Comparison of ENCODE assay signal across 10 mouse cellular contexts in genomic region chr17:24477053-24477984, GRCm38 (mm10). TPM values are rescaled to one million over a fixed set of nuclear protein-coding genes. Genes with fewer than 3 reads are reported as not detected.
DNase-seq lines count a peak whose midpoint lies in the region; ATAC-seq and TF ChIP-seq lines count a peak whose summit lies in the region.
"Had no signal": no experiment of that assay in that cellular context is flagged by ENCODE, and none has a peak within 500 bp of the region (broad histone marks: within the 10 kb centered on the region; RNA-seq: fewer than 3 reads in every experiment).

No protein-coding gene starts in this region.

- H3K27ac ChIP-seq in forebrain, embryonic 10.5 days: no peak overlapping the region
- no peak overlapping the region for H3K27ac ChIP-seq in forebrain, embryonic 16.5 days (ENCODE audit: low read length)
- no peak overlapping the region for H3K27ac ChIP-seq in CH12.LX (ENCODE audit: insufficient read depth, low read depth)
- H3K27ac ChIP-seq in hindbrain, embryonic 10.5 days: no peak overlapping the region
- peak overlapping the region; percentile 92 for H3K27ac ChIP-seq in liver, embryonic 16.5 days (ENCODE audit: low read length)

- TF ChIP-seq CTCF in CH12.LX (conservative IDR thresholded peaks at IDR 0.05 in 1 of 2, IDR thresholded peaks at IDR 0.05 in 1 of 2; ENCODE audit: low read depth in 2 of 2, low read length in 2 of 2): no peak

- H3K4me2 ChIP-seq in forebrain, embryonic 16.5 days (ENCODE audit: low read length): no peak overlapping the region
- H3K4me2 ChIP-seq in CH12.LX (ENCODE audit: insufficient read depth, low read depth, poor library complexity, severe bottlenecking): no peak overlapping the region
- H3K4me2 ChIP-seq in liver, embryonic 16.5 days (ENCODE audit: low read depth, low read length): peak overlapping the region; percentile 75

- TF ChIP-seq EP300 in CH12.LX (IDR thresholded peaks at IDR 0.05; ENCODE audit: low read length): no peak

- peaks cover 55% of the 10 kb centered on the region for H3K36me3 ChIP-seq in forebrain, embryonic 10.5 days (replicated peaks)
- H3K36me3 ChIP-seq in forebrain, embryonic 16.5 days (ENCODE audit: control insufficient read depth, insufficient read depth): peaks cover 9% of the 10 kb centered on the region
- H3K36me3 ChIP-seq in CH12.LX (replicated peaks in 1 of 2; ENCODE audit: control insufficient read depth in 1 of 2, insufficient read depth in 1 of 2, low read length in 1 of 2): peaks cover 39 to 56% of the 10 kb centered on the region in 2 experiments
- peaks cover 54% of the 10 kb centered on the region for H3K36me3 ChIP-seq in hindbrain, embryonic 10.5 days
- H3K36me3 ChIP-seq in liver, embryonic 16.5 days (ENCODE audit: control insufficient read depth, insufficient read depth): peaks cover 39% of the 10 kb centered on the region

- H3K27me3 ChIP-seq in forebrain, embryonic 10.5 days (ENCODE audit: poor library complexity, severe bottlenecking): no peaks in the 10 kb centered on the region
- no peaks in the 10 kb centered on the region for H3K27me3 ChIP-seq in forebrain, embryonic 16.5 days (replicated peaks; ENCODE audit: control insufficient read depth, insufficient read depth, low read length)
- H3K27me3 ChIP-seq in CH12.LX (replicated peaks): no peaks in the 10 kb centered on the region
- H3K27me3 ChIP-seq in hindbrain, embryonic 10.5 days (ENCODE audit: insufficient read depth, poor library complexity, severe bottlenecking): no peaks in the 10 kb centered on the region
- no peaks in the 10 kb centered on the region for H3K27me3 ChIP-seq in liver, embryonic 16.5 days (ENCODE audit: control insufficient read depth, insufficient read depth, low read depth, low read length)

- H3K79me2 ChIP-seq in CH12.LX (replicated peaks; ENCODE audit: control insufficient read depth, extremely low read depth, insufficient read depth, poor library complexity, severe bottlenecking): no peaks in the 10 kb centered on the region

- no peak for TF ChIP-seq RAD21 in CH12.LX (IDR thresholded peaks at IDR 0.05; ENCODE audit: low read depth, low read length)

- no peak for TF ChIP-seq POLR2A in CH12.LX (IDR thresholded peaks at IDR 0.05; ENCODE audit: low read depth, low read length)

- dilution Hi-C loops in CH12.LX (cut with MboI; ENCODE audit: extremely low pct_ligation_motif_present, extremely low pct_unique_long_range_greater_than_20kb, low sequenced_read_pairs): no loop called here

- peaks cover 47% of the 10 kb centered on the region for H3K4me1 ChIP-seq in forebrain, embryonic 10.5 days
- H3K4me1 ChIP-seq in forebrain, embryonic 16.5 days (replicated peaks; ENCODE audit: control insufficient read depth, insufficient read depth, low read length): peaks cover 18% of the 10 kb centered on the region
- H3K4me1 ChIP-seq in CH12.LX (ENCODE audit: control insufficient read depth in 1 of 2, insufficient read depth in 2 of 2): peaks cover 12 to 30% of the 10 kb centered on the region in 2 experiments; a peak in 3 of 4 replicates
- H3K4me1 ChIP-seq in hindbrain, embryonic 10.5 days (replicated peaks): peaks cover 41% of the 10 kb centered on the region
- H3K4me1 ChIP-seq in liver, embryonic 16.5 days (ENCODE audit: control insufficient read depth, low read depth, low read length): peaks cover 24% of the 10 kb centered on the region

- WGBS in forebrain, embryonic 10.5 days: 94% methylated on average over 20 of the region's 20 CpGs
- 91% methylated on average over 20 of the region's 20 CpGs for WGBS in forebrain, embryonic 16.5 days
- WGBS in hindbrain, embryonic 10.5 days: 93% methylated on average over 20 of the region's 20 CpGs
- 85% methylated on average over 20 of the region's 20 CpGs for WGBS in liver, embryonic 16.5 days (ENCODE audit: insufficient replicate concordance)

- H3K4me3 ChIP-seq in forebrain, embryonic 10.5 days: peak overlapping the region; percentile 82; the same call in 1 of the 2 replicates
- H3K4me3 ChIP-seq in forebrain, embryonic 16.5 days (replicated peaks; ENCODE audit: low read length): no peak overlapping the region
- H3K4me3 ChIP-seq in CH12.LX (replicated peaks in 1 of 3; ENCODE audit: low read depth in 2 of 3, low read length in 2 of 3, poor library complexity in 1 of 3): no peak overlapping the region
- peak overlapping the region; percentile 82; the same call in 1 of the 2 replicates for H3K4me3 ChIP-seq in hindbrain, embryonic 10.5 days
- peak overlapping the region; percentile 74 for H3K4me3 ChIP-seq in liver, embryonic 16.5 days (ENCODE audit: low read depth, low read length)

- no peak for DNase-seq in forebrain, embryonic 10.5 days (ENCODE audit: extremely low spot score, low spot score)
- no peak for DNase-seq in CH12.LX (ENCODE audit: extremely low read depth)
- DNase-seq in hindbrain, embryonic 10.5 days (ENCODE audit: low spot score): no peak
- no peak for DNase-seq in adrenal gland, adult 18-20 months (ENCODE audit: low spot score in 2 of 2)
- DNase-seq in frontal cortex, postnatal 25 days (ENCODE audit: low spot score in 2 of 2): no peak
- DNase-seq in ovary, postnatal 14 days (ENCODE audit: low spot score): no peak
- DNase-seq: adrenal gland, postnatal 36 days; right cerebral cortex, adult 18-20 months had no signal

- in situ Hi-C loops in CH12.LX (cut with MboI; ENCODE audit: low pct_ligation_motif_present, low pct_unique_long_range_greater_than_20kb, low sequenced_read_pairs): loop anchor here (5.0 kb wide), 1 partner anchor 55 kb away; the partner anchor contains the start of gene Rab26

- no peak overlapping the region for H3K9ac ChIP-seq in forebrain, embryonic 16.5 days (replicated peaks; ENCODE audit: low read depth, low read length)
- peak overlapping the region; percentile 61; the same call in 1 of the 2 replicates for H3K9ac ChIP-seq in CH12.LX (ENCODE audit: insufficient read depth, low read depth)
- H3K9ac ChIP-seq in liver, embryonic 16.5 days (ENCODE audit: low read depth, low read length): peak overlapping the region; percentile 84

- no peak for ATAC-seq in forebrain, embryonic 16.5 days
- no peak for ATAC-seq in liver, embryonic 16.5 days (ENCODE audit: low read depth)

- no peaks in the 10 kb centered on the region for H3K9me3 ChIP-seq in forebrain, embryonic 10.5 days
- H3K9me3 ChIP-seq in forebrain, embryonic 16.5 days (ENCODE audit: control insufficient read depth, low read length): no peaks in the 10 kb centered on the region
- H3K9me3 ChIP-seq in CH12.LX (replicated peaks; ENCODE audit: low read length): no peaks in the 10 kb centered on the region
- H3K9me3 ChIP-seq in hindbrain, embryonic 10.5 days: no peaks in the 10 kb centered on the region
- H3K9me3 ChIP-seq in liver, embryonic 16.5 days (replicated peaks; ENCODE audit: control insufficient read depth, low read length): no peaks in the 10 kb centered on the region

RNA-seq across cellular contexts. Expression of gene Mlst8, which starts 1.6 kb away (rescaled TPM):
- polyA plus RNA-seq in forebrain, embryonic 10.5 days (2016; fragmentation: Nextera tagmentation; extraction: Ambion mirVana): 36.8 and 40.0 TPM in 2 replicates
- 38.9 and 42.4 TPM in 2 replicates for polyA plus RNA-seq in forebrain, embryonic 16.5 days (2015; fragmentation: Nextera tagmentation; extraction: Ambion mirVana)
- total RNA-seq in CH12.LX (2012; rRNA removed): 10.0 and 13.6 TPM in 2 replicates
- total RNA-seq in CH12.LX (2014; rRNA removed): 10.9 and 14.0 TPM in 2 replicates
- polyA plus RNA-seq in CH12.LX (2012; ENCODE audit: insufficient read length, low read depth): 21.8 and 24.7 TPM in 2 replicates
- polyA plus RNA-seq in hindbrain, embryonic 10.5 days (2016; fragmentation: Nextera tagmentation; extraction: Ambion mirVana): 35.1 and 36.0 TPM in 2 replicates
- polyA plus RNA-seq in liver, embryonic 16.5 days (2015; fragmentation: Nextera tagmentation; extraction: Ambion mirVana): 11.8 and 11.9 TPM in 2 replicates
- 10 to 100 TPM; 24.6 to 26.5 TPM for total RNA-seq in adrenal gland, adult 18-20 months (2021)

RNA-seq across cellular contexts. Expression of gene Bricd5, which starts 3.6 kb away (rescaled TPM):
- 0.23 and 0.25 TPM in 2 replicates for polyA plus RNA-seq in forebrain, embryonic 10.5 days (2016; fragmentation: Nextera tagmentation; extraction: Ambion mirVana)
- polyA plus RNA-seq in forebrain, embryonic 16.5 days (2015; fragmentation: Nextera tagmentation; extraction: Ambion mirVana): 0.39 and 0.92 TPM in 2 replicates
- 0.98 and 1.1 TPM in 2 replicates for total RNA-seq in CH12.LX (2012; rRNA removed)
- not detected in 2 replicates for total RNA-seq in CH12.LX (2014; rRNA removed)
- polyA plus RNA-seq in CH12.LX (2012; ENCODE audit: insufficient read length, low read depth): 0.61 TPM in 1 of 2 replicates, not detected in the other
- polyA plus RNA-seq in hindbrain, embryonic 10.5 days (2016; fragmentation: Nextera tagmentation; extraction: Ambion mirVana): 0.61 and 2.5 TPM in 2 replicates
- not detected in 2 replicates for polyA plus RNA-seq in liver, embryonic 16.5 days (2015; fragmentation: Nextera tagmentation; extraction: Ambion mirVana)
- under 1 TPM; 0.42 to 0.53 TPM for total RNA-seq in adrenal gland, adult 18-20 months (2021)

RNA-seq across cellular contexts. Expression of gene Pgp, which starts 7.1 kb away (rescaled TPM):
- polyA plus RNA-seq in forebrain, embryonic 10.5 days (2016; fragmentation: Nextera tagmentation; extraction: Ambion mirVana): 79.7 and 85.3 TPM in 2 replicates
- 50.5 and 54.0 TPM in 2 replicates for polyA plus RNA-seq in forebrain, embryonic 16.5 days (2015; fragmentation: Nextera tagmentation; extraction: Ambion mirVana)
- total RNA-seq in CH12.LX (2012; rRNA removed) (14.2 and 17.3 TPM in 2 replicates), CH12.LX (2014; rRNA removed) (31.1 and 41.8 TPM in 2 replicates)
- 41.1 and 41.6 TPM in 2 replicates for polyA plus RNA-seq in CH12.LX (2012; ENCODE audit: insufficient read length, low read depth)
- 80.9 and 81.8 TPM in 2 replicates for polyA plus RNA-seq in hindbrain, embryonic 10.5 days (2016; fragmentation: Nextera tagmentation; extraction: Ambion mirVana)
- 48.2 and 49.0 TPM in 2 replicates for polyA plus RNA-seq in liver, embryonic 16.5 days (2015; fragmentation: Nextera tagmentation; extraction: Ambion mirVana)
- 10 to 100 TPM; 85.8 to 86.4 TPM for total RNA-seq in adrenal gland, adult 18-20 months (2021)

RNA-seq across cellular contexts. Expression of gene E4f1, which starts 7.2 kb away (rescaled TPM):
- polyA plus RNA-seq in forebrain, embryonic 10.5 days (2016; fragmentation: Nextera tagmentation; extraction: Ambion mirVana): 32.7 and 35.2 TPM in 2 replicates
- polyA plus RNA-seq in forebrain, embryonic 16.5 days (2015; fragmentation: Nextera tagmentation; extraction: Ambion mirVana): 37.9 and 54.0 TPM in 2 replicates
- total RNA-seq in CH12.LX (2012; rRNA removed) (21.5 and 22.7 TPM in 2 replicates), CH12.LX (2014; rRNA removed) (10.0 and 10.2 TPM in 2 replicates)
- 16.2 and 17.4 TPM in 2 replicates for polyA plus RNA-seq in CH12.LX (2012; ENCODE audit: insufficient read length, low read depth)
- polyA plus RNA-seq in hindbrain, embryonic 10.5 days (2016; fragmentation: Nextera tagmentation; extraction: Ambion mirVana): 37.8 and 40.1 TPM in 2 replicates
- polyA plus RNA-seq in liver, embryonic 16.5 days (2015; fragmentation: Nextera tagmentation; extraction: Ambion mirVana): 11.4 and 12.3 TPM in 2 replicates
- 10 to 100 TPM; 21.9 to 23.1 TPM for total RNA-seq in adrenal gland, adult 18-20 months (2021)

RNA-seq across cellular contexts. Expression of gene Caskin1, which starts 11.1 kb away (rescaled TPM):
- 3.8 and 4.3 TPM in 2 replicates for polyA plus RNA-seq in forebrain, embryonic 10.5 days (2016; fragmentation: Nextera tagmentation; extraction: Ambion mirVana)
- 18.8 and 30.4 TPM in 2 replicates for polyA plus RNA-seq in forebrain, embryonic 16.5 days (2015; fragmentation: Nextera tagmentation; extraction: Ambion mirVana)
- total RNA-seq in CH12.LX (2012; rRNA removed) (0.08 and 0.21 TPM in 2 replicates), CH12.LX (2014; rRNA removed) (not detected in 2 replicates)
- polyA plus RNA-seq in CH12.LX (2012; ENCODE audit: insufficient read length, low read depth): 0.71 and 0.80 TPM in 2 replicates
- 6.8 and 10.2 TPM in 2 replicates for polyA plus RNA-seq in hindbrain, embryonic 10.5 days (2016; fragmentation: Nextera tagmentation; extraction: Ambion mirVana)
- 0.08 and 0.13 TPM in 2 replicates for polyA plus RNA-seq in liver, embryonic 16.5 days (2015; fragmentation: Nextera tagmentation; extraction: Ambion mirVana)
- total RNA-seq in adrenal gland, adult 18-20 months (2021): 10 to 100 TPM; 16.0 to 31.5 TPM

Comparison
In these comparisons a context has a peak if more than half of its experiments do, and no peak if none do; other contexts are left out.
1. H3K4me3 ChIP-seq: peak in forebrain, embryonic 10.5 days (single experiment), hindbrain, embryonic 10.5 days (single experiment) and liver, embryonic 16.5 days (single experiment); none in forebrain, embryonic 16.5 days (single experiment) and CH12.LX (0 of 3).